Mouse (Mus musculus) kidney, embryonic 14.5 days (tissue): ENCODE results near the gene Bfsp2. TPM values are rescaled to one million over a fixed set of nuclear protein-coding genes. Genes with fewer than 3 reads are reported as not detected.
"Not testable (repeated sequence)": the region's sequence is repeated elsewhere in the genome, so short reads cannot be mapped to it uniquely, and the experiment has no call there.

Experiments used
- ATAC-seq: fragments of 200-750 bp; cut with Nextera tagmentation; 2 replicates; pipeline ENCODE4 v1.8.0; 2017; ENCODE audit warnings: moderate number of reproducible peaks, mild to moderate bottlenecking, moderate TSS enrichment, moderate library complexity; ENCODE audit not compliant: low FRiP score, low TSS enrichment
- H3K27ac ChIP-seq: fragments of 300-500 bp; sonication (generic); 2 replicates; pipeline ENCODE4 v1.5.1; 2014; ENCODE audit warnings: low read depth, mild to moderate bottlenecking, low read length, moderate library complexity, mixed read lengths
- H3K27me3 ChIP-seq: fragments of 300-500 bp; sonication (generic); 2 replicates; pipeline ENCODE4 v1.6.1; 2014; ENCODE audit warnings: mild to moderate bottlenecking, low read length; ENCODE audit not compliant: control insufficient read depth, insufficient read depth
- H3K36me3 ChIP-seq: fragments of 300-500 bp; sonication (generic); 2 replicates; pipeline ENCODE4 v1.6.1; 2014; ENCODE audit warnings: low read length, mixed read lengths; ENCODE audit not compliant: control insufficient read depth, insufficient read depth
- H3K4me1 ChIP-seq: fragments of 300-500 bp; sonication (generic); 2 replicates; pipeline ENCODE4 v1.6.1; 2014; ENCODE audit warnings: low read length, mixed read lengths; ENCODE audit not compliant: control insufficient read depth, insufficient read depth
- H3K4me2 ChIP-seq: fragments of 300-500 bp; sonication (generic); replicated peaks from 2 replicates; pipeline ENCODE4 v1.6.1; 2014; ENCODE audit warnings: low read depth, mild to moderate bottlenecking, low read length
- H3K4me3 ChIP-seq: fragments of 300-500 bp; sonication (generic); 2 replicates; pipeline ENCODE4 v1.5.1; 2014; ENCODE audit warnings: mild to moderate bottlenecking, low read length
- H3K9ac ChIP-seq: fragments of 300-500 bp; sonication (generic); 2 replicates; pipeline ENCODE4 v1.6.1; 2014; ENCODE audit warnings: low read depth, mild to moderate bottlenecking, low read length, moderate library complexity
- H3K9me3 ChIP-seq: fragments of 300-500 bp; sonication (generic); 2 replicates; pipeline ENCODE4 v1.6.1; 2016; ENCODE audit warnings: low read length; ENCODE audit not compliant: control insufficient read depth
- WGBS: fragments of 180-500 bp; shearing (Covaris S2); extraction: QIAGEN DNeasy Blood & Tissue Kit; methylation state at CpG from one replicate; pipeline ENCODE4 v1.1.7; 2014; 5-methylcytosine and 5-hydroxymethylcytosine counted together
- polyA plus RNA-seq: library from polyadenylated mRNA; unstranded; fragments of >200 nt; fragmentation: Nextera tagmentation; extraction: Ambion mirVana; gene quantifications from 2 replicates; pipeline ENCODE4 v1.2.1, GENCODE M21; 2014

Bfsp2 gene
- polyA plus RNA-seq, 1 experiment from 2014 or later: 0.60 TPM

- Histone ChIP-seq H3K36me3 (no peaks in the 10 kb centered on the region), H3K4me2 (no peak overlapping the region), H3K9ac (no peak overlapping the region), H3K27ac (no peak overlapping the region), H3K9me3 (no peaks in the 10 kb centered on the region), H3K4me3 (no peak overlapping the region), H3K27me3 (no peaks in the 10 kb centered on the region), H3K4me1 (peaks cover 13% of the 10 kb centered on the region; the same call in 1 of the 2 replicates)
- WGBS: 80% methylated on average over 13 of the region's 13 CpGs
- no peak for ATAC-seq
Measured at GRCm38 (mm10) chr9:103430431-103431220, 49.6 kb downstream of the Bfsp2 start.

- 82% methylated on average over 11 of the region's 11 CpGs for WGBS
- Histone ChIP-seq H3K9ac (no peak overlapping the region), H3K4me2 (no peak overlapping the region), H3K4me3 (no peak overlapping the region), H3K9me3 (no peaks in the 10 kb centered on the region), H3K27me3 (no peaks in the 10 kb centered on the region), H3K27ac (no peak overlapping the region), H3K4me1 (no peaks in the 10 kb centered on the region), H3K36me3 (no peaks in the 10 kb centered on the region)
- no peak for ATAC-seq
Measured at GRCm38 (mm10) chr9:103426425-103426824, 53.8 kb downstream of the Bfsp2 start.

- H3K4me2 ChIP-seq: no peak overlapping the region
- no peaks in the 10 kb centered on the region for H3K9me3 ChIP-seq
- no peak overlapping the region for H3K4me3 ChIP-seq
- 64% methylated on average over 11 of the region's 11 CpGs for whole genome bisulfite sequencing
- H3K9ac ChIP-seq: no peak overlapping the region
- H3K27me3 ChIP-seq: no peaks in the 10 kb centered on the region
- no peak for ATAC-seq
- H3K36me3 ChIP-seq: no peaks in the 10 kb centered on the region
- H3K27ac ChIP-seq: no peak overlapping the region
- no peaks in the 10 kb centered on the region for H3K4me1 ChIP-seq
Measured at GRCm38 (mm10) chr9:103424869-103425268, 55.4 kb downstream of the Bfsp2 start.

- H3K36me3 ChIP-seq: no peaks in the 10 kb centered on the region
Measured at GRCm38 (mm10) chr9:103423951-103424350, 56.3 kb downstream of the Bfsp2 start.

GRCm38 (mm10) chr9:103423384-103423783, 56.8 kb downstream of the Bfsp2 start:
- Histone ChIP-seq H3K36me3 (no peaks in the 10 kb centered on the region), H3K27me3 (no peaks in the 10 kb centered on the region), H3K4me2 (no peak overlapping the region), H3K4me1 (no peaks in the 10 kb centered on the region), H3K27ac (no peak overlapping the region), H3K9ac (no peak overlapping the region), H3K4me3 (no peak overlapping the region), H3K9me3 (no peaks in the 10 kb centered on the region)
- ATAC-seq: no peak
- WGBS: 87% methylated on average over 7 of the region's 7 CpGs

More at GRCm38 (mm10) chr9:103423951-103424350, 56.3 kb downstream of the Bfsp2 start:
- Histone ChIP-seq H3K9me3 (no peaks in the 10 kb centered on the region), H3K4me3 (no peak overlapping the region), H3K9ac (no peak overlapping the region), H3K27me3 (no peaks in the 10 kb centered on the region), H3K4me2 (no peak overlapping the region), H3K27ac (no peak overlapping the region), H3K4me1 (no peaks in the 10 kb centered on the region)
- 78% methylated on average over 8 of the region's 8 CpGs for WGBS
- ATAC-seq: no peak

GRCm38 (mm10) chr9:103422847-103423246, 57.4 kb downstream of the Bfsp2 start:
- Histone ChIP-seq H3K9ac (no peak overlapping the region), H3K36me3 (no peaks in the 10 kb centered on the region), H3K27me3 (no peaks in the 10 kb centered on the region), H3K27ac (no peak overlapping the region), H3K9me3 (no peaks in the 10 kb centered on the region), H3K4me3 (no peak overlapping the region), H3K4me1 (no peaks in the 10 kb centered on the region), H3K4me2 (no peak overlapping the region)
- ATAC-seq: no peak
- WGBS: 57% methylated on average over 18 of the region's 18 CpGs

- no peak overlapping the region for H3K27ac ChIP-seq
- 67% methylated on average over 3 of the region's 3 CpGs for WGBS
- no peak for ATAC-seq
- no peaks in the 10 kb centered on the region for H3K27me3 ChIP-seq
- no peak overlapping the region for H3K4me3 ChIP-seq
- no peaks in the 10 kb centered on the region for H3K4me1 ChIP-seq
- no peaks in the 10 kb centered on the region for H3K9me3 ChIP-seq
- H3K36me3 ChIP-seq: no peaks in the 10 kb centered on the region
- H3K9ac ChIP-seq: no peak overlapping the region
- H3K4me2 ChIP-seq: no peak overlapping the region
Measured at GRCm38 (mm10) chr9:103420844-103421243, 59.4 kb downstream of the Bfsp2 start.

- Histone ChIP-seq H3K9me3 (no peaks in the 10 kb centered on the region), H3K4me3 (no peak overlapping the region), H3K4me1 (no peaks in the 10 kb centered on the region), H3K27ac (no peak overlapping the region), H3K36me3 (no peaks in the 10 kb centered on the region), H3K9ac (no peak overlapping the region), H3K27me3 (no peaks in the 10 kb centered on the region), H3K4me2 (no peak overlapping the region)
- ATAC-seq: no peak
- 89% methylated on average over 2 of the region's 2 CpGs for WGBS
Measured at GRCm38 (mm10) chr9:103418786-103419185, 61.4 kb downstream of the Bfsp2 start.

GRCm38 (mm10) chr9:103418267-103418666, 62.0 kb downstream of the Bfsp2 start:
- 93% methylated on average over 1 of the region's 1 CpGs for WGBS
- not testable (repeated sequence) for H3K4me2 ChIP-seq, H3K27me3 ChIP-seq, H3K27ac ChIP-seq, H3K9me3 ChIP-seq, H3K36me3 ChIP-seq, H3K9ac ChIP-seq, H3K4me1 ChIP-seq, H3K4me3 ChIP-seq, ATAC-seq
